Mouse (Mus musculus) liver, embryonic 16.5 days (tissue): ENCODE measurements at regions not wholly inside any gene's neighbourhood (a gene's known extent, or its start where the extent isn't known, plus 50 kb on each side); places are given as distances from the start of the nearest gene placed in this dataset.

ENCODE experiments used
- ATAC-seq: fragments of 200-750 bp; cut with Nextera tagmentation; 2 replicates; pipeline ENCODE4 v1.8.0; 2017; ENCODE audit warnings: low read depth, mild to moderate bottlenecking, moderate number of reproducible peaks, moderate library complexity
- H3K27ac ChIP-seq: fragments of 300-500 bp; sonication (generic); 2 replicates; pipeline ENCODE4 v1.5.1; 2014; ENCODE audit warnings: mild to moderate bottlenecking, low read length
- H3K27me3 ChIP-seq: fragments of 300-500 bp; sonication (generic); 2 replicates; pipeline ENCODE4 v1.6.1; 2014; ENCODE audit warnings: low read depth, low read length, mixed read lengths; ENCODE audit not compliant: control insufficient read depth, insufficient read depth
- H3K36me3 ChIP-seq: fragments of 300-500 bp; sonication (generic); 2 replicates; pipeline ENCODE4 v1.6.1; 2014; ENCODE audit warnings: mild to moderate bottlenecking; ENCODE audit not compliant: control insufficient read depth, insufficient read depth
- H3K4me1 ChIP-seq: fragments of 300-500 bp; sonication (generic); 2 replicates; pipeline ENCODE4 v1.6.1; 2014; ENCODE audit warnings: low read depth, low read length, mixed read lengths; ENCODE audit not compliant: control insufficient read depth
- H3K4me2 ChIP-seq: fragments of 300-500 bp; sonication (generic); 2 replicates; pipeline ENCODE4 v1.6.1; 2014; ENCODE audit warnings: low read depth, low read length, mixed read lengths
- H3K4me3 ChIP-seq: fragments of 300-500 bp; sonication (generic); 2 replicates; pipeline ENCODE4 v1.5.1; 2014; ENCODE audit warnings: low read depth, mild to moderate bottlenecking, low read length
- H3K9ac ChIP-seq: fragments of 300-500 bp; sonication (generic); 2 replicates; pipeline ENCODE4 v1.6.1; 2014; ENCODE audit warnings: low read depth, low read length
- H3K9me3 ChIP-seq: fragments of 300-500 bp; sonication (generic); replicated peaks from 2 replicates; pipeline ENCODE4 v1.6.1; 2016; ENCODE audit warnings: low read length; ENCODE audit not compliant: control insufficient read depth
- WGBS: fragments of 180-500 bp; shearing (Covaris S2); extraction: QIAGEN DNeasy Blood & Tissue Kit; methylation state at CpG from one replicate; pipeline ENCODE4 v1.1.7; 2014; ENCODE audit not compliant: insufficient replicate concordance; 5-methylcytosine and 5-hydroxymethylcytosine counted together

DNA sequence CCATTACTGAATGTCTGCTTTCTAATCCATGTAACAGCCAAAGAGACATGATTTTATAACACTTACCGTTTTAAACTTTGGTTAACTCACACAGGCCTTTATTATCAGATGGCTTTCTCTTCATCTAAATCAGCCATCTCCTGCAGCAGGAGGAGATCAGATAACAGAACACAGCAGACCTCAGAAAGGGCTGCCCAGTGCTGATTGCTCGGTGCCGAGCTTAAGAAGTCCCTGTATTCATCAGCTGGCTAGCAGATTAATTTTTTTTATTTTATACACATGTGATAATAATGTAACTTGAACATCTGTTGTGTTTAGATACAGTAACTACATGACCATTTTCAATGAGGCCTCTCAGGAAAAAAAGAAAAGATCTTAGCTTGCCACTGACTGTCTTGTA is 155.9 kb upstream of the Lpp start:
- no peaks in the 10 kb centered on the region for H3K36me3 ChIP-seq
- H3K4me3 ChIP-seq, result no peak overlapping the region
- WGBS, result 29% methylated on average over 3 of the region's 3 CpGs
- H3K27ac ChIP-seq, result no peak overlapping the region
- ATAC-seq, result no peak
- H3K9ac ChIP-seq, result no peak overlapping the region
- no peak overlapping the region for H3K4me2 ChIP-seq
- peaks cover 3% of the 10 kb centered on the region; the same call in 1 of the 2 replicates for H3K4me1 ChIP-seq
- H3K9me3 ChIP-seq, result no peaks in the 10 kb centered on the region
- no peaks in the 10 kb centered on the region for H3K27me3 ChIP-seq

DNA sequence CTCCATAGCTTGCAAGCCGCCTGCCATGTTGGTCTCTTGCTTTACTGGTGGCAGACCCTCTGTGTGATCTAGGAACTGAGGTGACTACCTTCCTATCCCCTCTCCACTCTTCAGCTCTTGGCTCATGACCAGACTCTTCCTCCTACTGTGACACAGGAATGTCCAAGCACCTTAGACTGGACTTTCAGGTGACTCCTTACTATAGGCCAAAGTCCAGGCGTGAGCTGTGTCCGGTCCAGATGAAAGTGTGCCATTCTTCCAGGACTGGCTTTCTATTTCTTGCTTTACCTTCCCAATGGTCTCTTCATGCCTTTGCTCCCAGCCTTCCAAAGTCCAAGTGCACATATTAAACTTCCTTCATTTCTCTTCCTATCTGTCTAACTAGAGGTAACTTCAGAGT is 156.3 kb upstream of the Lpp start:
- Histone ChIP-seq H3K9ac (no peak overlapping the region), H3K27ac (no peak overlapping the region), H3K4me1 (peaks cover 3% of the 10 kb centered on the region; the same call in 1 of the 2 replicates), H3K36me3 (no peaks in the 10 kb centered on the region), H3K4me2 (no peak overlapping the region), H3K9me3 (no peaks in the 10 kb centered on the region), H3K27me3 (no peaks in the 10 kb centered on the region), H3K4me3 (no peak overlapping the region)
- WGBS, result 71% methylated on average over 3 of the region's 3 CpGs
- no peak for ATAC-seq

- Histone ChIP-seq H3K27me3 (no peaks in the 10 kb centered on the region), H3K4me2 (no peak overlapping the region), H3K27ac (no peak overlapping the region), H3K9me3 (no peaks in the 10 kb centered on the region), H3K36me3 (no peaks in the 10 kb centered on the region), H3K4me3 (no peak overlapping the region), H3K9ac (no peak overlapping the region), H3K4me1 (peaks cover 3% of the 10 kb centered on the region; the same call in 1 of the 2 replicates)
- WGBS, result 63% methylated on average over 3 of the region's 3 CpGs
- no peak for ATAC-seq
These were observed 156.8 kb upstream of the Lpp start for GRCm38 (mm10) chr16:24236511-24236910.

GRCm38 (mm10) chr16:24234795-24235194 is 158.5 kb upstream of the Lpp start:
- Histone ChIP-seq H3K9me3 (no peaks in the 10 kb centered on the region), H3K4me2 (no peak overlapping the region), H3K9ac (no peak overlapping the region), H3K36me3 (no peaks in the 10 kb centered on the region), H3K27me3 (no peaks in the 10 kb centered on the region), H3K4me3 (no peak overlapping the region), H3K27ac (no peak overlapping the region), H3K4me1 (peaks cover 5% of the 10 kb centered on the region)
- 0 out of 2 replicates have a peak, but pooled peaks have one; percentile 37 for ATAC-seq
- WGBS, result 36% methylated on average over 11 of the region's 11 CpGs

- ATAC-seq, result no peak
- 58% methylated on average over 6 of the region's 6 CpGs for WGBS
- Histone ChIP-seq H3K4me3 (no peak overlapping the region), H3K27ac (no peak overlapping the region), H3K9me3 (no peaks in the 10 kb centered on the region), H3K36me3 (no peaks in the 10 kb centered on the region), H3K4me2 (no peak overlapping the region), H3K27me3 (no peaks in the 10 kb centered on the region), H3K4me1 (peaks cover 2% of the 10 kb centered on the region; the same call in 1 of the 2 replicates), H3K9ac (no peak overlapping the region)
These were observed 161.2 kb upstream of the Lpp start for GRCm38 (mm10) chr16:24232001-24232530.

DNA sequence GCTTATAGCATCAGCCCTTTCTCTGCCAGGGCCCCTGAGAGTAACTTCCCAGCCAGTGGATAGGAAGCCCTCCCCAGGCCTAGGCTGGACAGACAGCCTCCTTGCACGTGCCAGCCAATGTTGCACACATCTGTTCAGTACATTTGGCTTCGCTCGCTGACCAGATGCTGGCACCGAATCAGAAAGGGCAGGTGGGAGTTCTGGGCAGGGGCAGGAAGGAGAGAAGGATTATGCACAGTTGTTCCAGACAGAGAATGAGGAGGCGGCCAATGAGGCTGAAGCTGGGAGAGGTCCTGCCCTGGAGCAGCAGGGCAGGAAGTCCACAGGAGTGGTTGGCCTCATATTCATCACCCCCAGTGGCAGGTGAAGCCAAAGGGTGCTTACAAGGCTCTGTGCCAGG is 161.8 kb upstream of the Lpp start:
- H3K4me2 ChIP-seq, result no peak overlapping the region
- H3K27me3 ChIP-seq, result no peaks in the 10 kb centered on the region
- H3K36me3 ChIP-seq, result no peaks in the 10 kb centered on the region
- H3K27ac ChIP-seq, result no peak overlapping the region
- no peaks in the 10 kb centered on the region for H3K9me3 ChIP-seq
- 81% methylated on average over 5 of the region's 5 CpGs for WGBS
- no peak overlapping the region for H3K4me3 ChIP-seq
- no peak overlapping the region for H3K9ac ChIP-seq
- peaks cover 2% of the 10 kb centered on the region; the same call in 1 of the 2 replicates for H3K4me1 ChIP-seq
- ATAC-seq, result no peak

DNA sequence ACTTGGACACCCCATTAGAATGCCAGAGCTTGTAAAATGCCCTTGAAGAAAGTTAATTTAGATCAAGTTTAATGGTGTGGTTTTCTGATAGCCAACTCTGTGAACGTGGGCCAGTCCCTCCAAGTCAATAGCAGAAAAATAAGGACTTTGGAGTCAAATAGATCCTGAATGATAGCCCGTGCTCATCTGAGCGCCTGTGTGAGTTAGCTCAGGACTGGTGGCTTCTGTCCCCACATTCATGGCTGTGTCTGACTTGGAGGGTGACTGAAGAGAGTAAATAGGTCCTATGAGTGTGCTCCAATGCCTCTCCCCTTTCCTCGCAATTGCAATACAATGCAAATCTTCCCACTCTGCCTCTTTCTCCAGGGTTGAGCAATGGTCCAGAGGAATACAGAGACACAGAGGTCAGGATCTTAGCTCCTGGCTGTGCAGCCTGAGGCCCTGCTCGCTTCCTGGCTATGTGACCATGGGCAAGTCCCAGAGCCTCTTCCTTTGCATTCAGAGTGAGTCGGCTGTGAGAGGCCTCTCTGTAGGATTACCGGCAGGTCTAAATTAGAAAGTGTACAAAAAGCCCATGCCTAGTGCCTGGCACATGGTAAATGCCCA is 164.2 kb upstream of the Lpp start:
- H3K4me1 ChIP-seq, result peaks cover 2% of the 10 kb centered on the region; the same call in 1 of the 2 replicates
- ATAC-seq, result peak; percentile 88
- 50% methylated on average over 7 of the region's 7 CpGs for WGBS
- H3K36me3 ChIP-seq, result no peaks in the 10 kb centered on the region
- H3K27ac ChIP-seq, result peak overlapping the region; percentile 63
- no peak overlapping the region for H3K9ac ChIP-seq
- H3K9me3 ChIP-seq, result no peaks in the 10 kb centered on the region
- no peaks in the 10 kb centered on the region for H3K27me3 ChIP-seq
- no peak overlapping the region for H3K4me2 ChIP-seq
- H3K4me3 ChIP-seq, result no peak overlapping the region

GRCm38 (mm10) chr16:24225897-24226296 is 167.4 kb upstream of the Lpp start:
- 0 out of 2 replicates have a peak overlapping the region, but pooled peaks have one; percentile 39 for H3K27ac ChIP-seq
- no peaks in the 10 kb centered on the region for H3K27me3 ChIP-seq
- peaks cover 2% of the 10 kb centered on the region for H3K4me1 ChIP-seq
- no peak for ATAC-seq
- H3K9me3 ChIP-seq, result no peaks in the 10 kb centered on the region
- H3K9ac ChIP-seq, result no peak overlapping the region
- no peak overlapping the region for H3K4me3 ChIP-seq
- WGBS, result 60% methylated on average over 4 of the region's 4 CpGs
- H3K36me3 ChIP-seq, result no peaks in the 10 kb centered on the region
- H3K4me2 ChIP-seq, result no peak overlapping the region

GRCm38 (mm10) chr16:24225090-24225489 is 168.2 kb upstream of the Lpp start:
- ATAC-seq, result peak; percentile 31; the same call in 1 of the 2 replicates
- peak overlapping the region; percentile 9; the same call in 1 of the 2 replicates for H3K27ac ChIP-seq
- no peak overlapping the region for H3K9ac ChIP-seq
- WGBS, result 50% methylated on average over 1 of the region's 1 CpGs
- H3K9me3 ChIP-seq, result no peaks in the 10 kb centered on the region
- H3K27me3 ChIP-seq, result no peaks in the 10 kb centered on the region
- H3K4me3 ChIP-seq, result no peak overlapping the region
- H3K36me3 ChIP-seq, result no peaks in the 10 kb centered on the region
- no peak overlapping the region for H3K4me2 ChIP-seq
- H3K4me1 ChIP-seq, result peaks cover 2% of the 10 kb centered on the region
